ENCODE assay signal across 9 mouse cellular contexts in the genomic region with DNA sequence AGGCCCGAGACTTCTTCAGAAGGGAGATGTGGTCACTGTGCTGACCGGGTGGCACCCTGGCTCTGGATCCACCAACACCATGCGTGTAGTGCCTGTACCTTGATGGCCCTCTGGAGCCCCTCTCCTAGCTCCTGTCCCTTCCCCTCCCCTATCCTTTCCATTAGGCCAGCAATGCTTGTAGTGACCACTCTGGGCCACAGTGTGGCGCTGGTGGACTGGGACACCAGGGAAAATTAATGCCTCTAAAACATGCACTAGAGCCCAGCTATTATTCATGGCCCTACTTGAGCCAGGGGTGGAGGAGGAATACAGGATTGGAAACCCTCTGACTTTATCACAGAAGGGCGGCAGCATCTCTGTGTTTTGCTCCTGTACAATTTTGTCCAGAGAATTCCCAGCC. TPM values are rescaled to one million over a fixed set of nuclear protein-coding genes. Genes with fewer than 3 reads are reported as not detected.
DNase-seq lines count a peak whose midpoint lies in the region; ATAC-seq lines count a peak whose summit lies in the region.
"Had no signal": no experiment of that assay in that cellular context is flagged by ENCODE, and none has a peak within 500 bp of the region (broad histone marks: within the 10 kb centered on the region; RNA-seq: fewer than 3 reads in every experiment).

No protein-coding gene starts in this region.

- WGBS in midbrain, embryonic 10.5 days, result 43% methylated on average over 5 of the region's 5 CpGs
- 45% methylated on average over 5 of the region's 5 CpGs for WGBS in midbrain, embryonic 15.5 days
- 41% methylated on average over 5 of the region's 5 CpGs for WGBS in hindbrain, embryonic 15.5 days
- 52% methylated on average over 5 of the region's 5 CpGs for WGBS in limb, embryonic 10.5 days

- no peaks in the 10 kb centered on the region for H3K9me3 ChIP-seq in midbrain, embryonic 10.5 days (replicated peaks)
- H3K9me3 ChIP-seq in midbrain, embryonic 15.5 days, result no peaks in the 10 kb centered on the region
- no peaks in the 10 kb centered on the region for H3K9me3 ChIP-seq in hindbrain, embryonic 15.5 days
- H3K9me3 ChIP-seq in limb, embryonic 10.5 days (replicated peaks), result no peaks in the 10 kb centered on the region
- H3K9me3 ChIP-seq: neural tube, embryonic 12.5 days had no signal

- H3K36me3 ChIP-seq in midbrain, embryonic 10.5 days, result peaks cover 6% of the 10 kb centered on the region
- H3K36me3 ChIP-seq in midbrain, embryonic 15.5 days (replicated peaks), result no peaks in the 10 kb centered on the region
- H3K36me3 ChIP-seq in hindbrain, embryonic 15.5 days, result peaks cover 6% of the 10 kb centered on the region; the same call in 1 of the 2 replicates
- H3K36me3 ChIP-seq in limb, embryonic 10.5 days, result no peaks in the 10 kb centered on the region

- H3K27ac ChIP-seq in midbrain, embryonic 10.5 days (replicated peaks), result no peak overlapping the region
- H3K27ac ChIP-seq in midbrain, embryonic 15.5 days, result no peak overlapping the region
- no peak overlapping the region for H3K27ac ChIP-seq in hindbrain, embryonic 15.5 days (replicated peaks)
- H3K27ac ChIP-seq in limb, embryonic 10.5 days, result no peak overlapping the region
- H3K27ac ChIP-seq: neural tube, embryonic 12.5 days had no signal

- DNase-seq in midbrain, embryonic 10.5 days (ENCODE audit: low spot score), result peak; percentile 75
- peak; percentile 68 to 72 for DNase-seq in adrenal gland, adult 18-20 months (ENCODE audit: low spot score in 2 of 2)
- DNase-seq in embryo, embryonic 10 days (ENCODE audit: low spot score), result peak; percentile 77
- DNase-seq in limb, embryonic 10.5 days (ENCODE audit: low spot score), result peak; percentile 72
- peak; percentile 78 for DNase-seq in retina, postnatal 1 day
- peak; percentile 29 to 52 for DNase-seq in urinary bladder, postnatal 36 days (ENCODE audit: low spot score in 2 of 2)

- no peak overlapping the region for H3K4me3 ChIP-seq in midbrain, embryonic 10.5 days
- H3K4me3 ChIP-seq in midbrain, embryonic 15.5 days, result no peak overlapping the region
- H3K4me3 ChIP-seq in hindbrain, embryonic 15.5 days, result no peak overlapping the region
- H3K4me3 ChIP-seq in limb, embryonic 10.5 days, result no peak overlapping the region
- H3K4me3 ChIP-seq: neural tube, embryonic 12.5 days had no signal

- no peaks in the 10 kb centered on the region for H3K27me3 ChIP-seq in midbrain, embryonic 10.5 days (ENCODE audit: low read depth, poor library complexity, severe bottlenecking)
- H3K27me3 ChIP-seq in midbrain, embryonic 15.5 days (replicated peaks), result no peaks in the 10 kb centered on the region
- H3K27me3 ChIP-seq in hindbrain, embryonic 15.5 days, result no peaks in the 10 kb centered on the region
- no peaks in the 10 kb centered on the region for H3K27me3 ChIP-seq in limb, embryonic 10.5 days (ENCODE audit: low read depth, poor library complexity, severe bottlenecking)
- H3K27me3 ChIP-seq: neural tube, embryonic 12.5 days had no signal

- no peak overlapping the region for H3K4me2 ChIP-seq in midbrain, embryonic 15.5 days
- H3K4me2 ChIP-seq in hindbrain, embryonic 15.5 days, result no peak overlapping the region
- H3K4me2 ChIP-seq: neural tube, embryonic 12.5 days had no signal

- ATAC-seq in midbrain, embryonic 15.5 days (replicated peaks), result no peak; the same call in 1 of the 2 replicates
- ATAC-seq in hindbrain, embryonic 15.5 days (ENCODE audit: low FRiP score, low read depth), result 0 out of 2 replicates have a peak, but pooled peaks have one; percentile 42

- peaks cover 4% of the 10 kb centered on the region; the same call in 1 of the 2 replicates for H3K4me1 ChIP-seq in midbrain, embryonic 10.5 days
- H3K4me1 ChIP-seq in midbrain, embryonic 15.5 days, result no peaks in the 10 kb centered on the region
- H3K4me1 ChIP-seq in hindbrain, embryonic 15.5 days (replicated peaks), result no peaks in the 10 kb centered on the region
- no peaks in the 10 kb centered on the region for H3K4me1 ChIP-seq in limb, embryonic 10.5 days
- H3K4me1 ChIP-seq: neural tube, embryonic 12.5 days had no signal

- no peak overlapping the region for H3K9ac ChIP-seq in midbrain, embryonic 15.5 days
- H3K9ac ChIP-seq in hindbrain, embryonic 15.5 days, result no peak overlapping the region
- H3K9ac ChIP-seq: neural tube, embryonic 12.5 days had no signal

RNA-seq across cellular contexts. Expression of a gene that starts 10.9 kb away (rescaled TPM):
- polyA plus RNA-seq in midbrain, embryonic 10.5 days (2016; fragmentation: Nextera tagmentation; extraction: Ambion mirVana), result 14.4 and 16.0 TPM in 2 replicates
- polyA plus RNA-seq in midbrain, embryonic 15.5 days (2015; fragmentation: Nextera tagmentation; extraction: Ambion mirVana), result 11.5 and 12.8 TPM in 2 replicates
- total RNA-seq in adrenal gland, adult 18-20 months (2021), result 1 to 10 TPM; 2.3 to 2.4 TPM
- polyA plus RNA-seq in hindbrain, embryonic 15.5 days (2015; fragmentation: Nextera tagmentation; extraction: Ambion mirVana), result 11.4 and 12.0 TPM in 2 replicates
- 11.0 and 11.9 TPM in 2 replicates for polyA plus RNA-seq in limb, embryonic 10.5 days (2016; fragmentation: Nextera tagmentation; extraction: Ambion mirVana)

RNA-seq across cellular contexts. Expression of a gene that starts 18.8 kb away (rescaled TPM):
- not detected in 2 replicates for polyA plus RNA-seq in midbrain, embryonic 10.5 days (2016; fragmentation: Nextera tagmentation; extraction: Ambion mirVana)
- polyA plus RNA-seq in midbrain, embryonic 15.5 days (2015; fragmentation: Nextera tagmentation; extraction: Ambion mirVana), result not detected in 2 replicates
- not detected for total RNA-seq in adrenal gland, adult 18-20 months (2021)
- polyA plus RNA-seq in hindbrain, embryonic 15.5 days (2015; fragmentation: Nextera tagmentation; extraction: Ambion mirVana), result not detected in 2 replicates
- polyA plus RNA-seq in limb, embryonic 10.5 days (2016; fragmentation: Nextera tagmentation; extraction: Ambion mirVana), result not detected in 2 replicates
- polyA plus RNA-seq: neural tube, embryonic 12.5 days had no signal

RNA-seq across cellular contexts. Expression of a gene that starts 36.9 kb away (rescaled TPM):
- 17.5 and 22.3 TPM in 2 replicates for polyA plus RNA-seq in midbrain, embryonic 10.5 days (2016; fragmentation: Nextera tagmentation; extraction: Ambion mirVana)
- polyA plus RNA-seq in midbrain, embryonic 15.5 days (2015; fragmentation: Nextera tagmentation; extraction: Ambion mirVana), result 36.6 and 41.6 TPM in 2 replicates
- total RNA-seq in adrenal gland, adult 18-20 months (2021), result 1 to 10 TPM; 2.2 to 4.8 TPM
- polyA plus RNA-seq in hindbrain, embryonic 15.5 days (2015; fragmentation: Nextera tagmentation; extraction: Ambion mirVana), result 35.0 and 38.0 TPM in 2 replicates
- 9.2 and 9.5 TPM in 2 replicates for polyA plus RNA-seq in limb, embryonic 10.5 days (2016; fragmentation: Nextera tagmentation; extraction: Ambion mirVana)
